Mouse (Mus musculus) midbrain, embryonic 16.5 days (tissue): ENCODE results near the gene Cfap206. TPM values are rescaled to one million over a fixed set of nuclear protein-coding genes. Genes with fewer than 3 reads are reported as not detected.
"Not testable (repeated sequence)": the region's sequence is repeated elsewhere in the genome, so short reads cannot be mapped to it uniquely, and the experiment has no call there.

ENCODE experiments used
- ATAC-seq: fragments of 200-750 bp; cut with Nextera tagmentation; 2 replicates; pipeline ENCODE4 v1.8.0; 2017; ENCODE audit warnings: moderate TSS enrichment
- H3K27ac ChIP-seq: fragments of 300-500 bp; sonication (generic); 2 replicates; pipeline ENCODE4 v1.5.1; 2014; ENCODE audit warnings: mild to moderate bottlenecking, low read length, mixed read lengths
- H3K27me3 ChIP-seq: fragments of 300-500 bp; sonication (generic); 2 replicates; pipeline ENCODE4 v1.6.1; 2014; ENCODE audit warnings: low read depth, low read length, mixed read lengths; ENCODE audit not compliant: control insufficient read depth, insufficient read depth
- H3K36me3 ChIP-seq: fragments of 300-500 bp; sonication (generic); 2 replicates; pipeline ENCODE4 v1.6.1; 2014; ENCODE audit warnings: mild to moderate bottlenecking, low read length, moderate library complexity, mixed read lengths; ENCODE audit not compliant: control insufficient read depth, insufficient read depth
- H3K4me1 ChIP-seq: fragments of 300-500 bp; sonication (generic); 2 replicates; pipeline ENCODE4 v1.6.1; 2014; ENCODE audit warnings: mild to moderate bottlenecking, low read length, mixed read lengths; ENCODE audit not compliant: control insufficient read depth, insufficient read depth
- H3K4me2 ChIP-seq: fragments of 300-500 bp; sonication (generic); 2 replicates; pipeline ENCODE4 v1.6.1; 2014; ENCODE audit warnings: mild to moderate bottlenecking, low read length, mixed read lengths
- H3K4me3 ChIP-seq: fragments of 300-500 bp; sonication (generic); 2 replicates; pipeline ENCODE4 v1.5.1; 2014; ENCODE audit warnings: low read depth, mild to moderate bottlenecking, low read length, moderate library complexity, mixed read lengths
- H3K9ac ChIP-seq: fragments of 300-500 bp; sonication (generic); 2 replicates; pipeline ENCODE4 v1.6.1; 2014; ENCODE audit warnings: low read depth, low read length, mixed read lengths
- H3K9me3 ChIP-seq: fragments of 300-500 bp; sonication (generic); replicated peaks from 2 replicates; pipeline ENCODE4 v1.6.1; 2014; ENCODE audit warnings: mild to moderate bottlenecking, low read length, mixed read lengths; ENCODE audit not compliant: control insufficient read depth, poor library complexity, severe bottlenecking
- WGBS: fragments of 180-500 bp; shearing (Covaris S2); extraction: QIAGEN DNeasy Blood & Tissue Kit; methylation state at CpG from one replicate; pipeline ENCODE4 v1.1.7; 2014; 5-methylcytosine and 5-hydroxymethylcytosine counted together
- polyA plus RNA-seq: library from polyadenylated mRNA; unstranded; fragments of >200 nt; fragmentation: Nextera tagmentation; extraction: Ambion mirVana; gene quantifications from 2 replicates; pipeline ENCODE4 v1.2.1, GENCODE M21; 2015

Cfap206 gene
- 3.4 and 4.1 TPM in 2 replicates for polyA plus RNA-seq

DNA sequence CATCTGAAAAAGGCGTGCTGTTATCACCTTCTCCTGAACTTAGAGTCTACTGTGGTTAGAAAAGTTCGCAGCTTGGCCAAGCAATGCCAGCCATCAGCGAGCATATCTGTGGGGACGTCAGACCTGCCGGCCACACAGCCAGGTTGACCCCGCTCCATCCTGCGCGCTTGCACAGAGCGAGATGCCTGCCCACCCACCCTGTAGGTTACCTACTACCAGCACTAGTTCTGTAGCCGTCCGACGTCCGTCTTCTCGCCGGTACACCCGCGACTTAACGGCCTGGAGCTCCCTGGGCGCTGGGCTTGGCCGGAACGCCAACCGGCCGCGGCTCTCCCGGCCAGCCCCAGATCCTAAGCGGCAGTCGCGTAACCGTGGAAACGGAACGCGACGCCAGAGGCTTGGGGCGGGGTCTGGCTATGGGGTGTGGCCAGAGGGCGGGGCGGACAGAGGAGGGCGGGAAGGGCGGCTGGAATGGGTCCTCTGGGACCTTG is at the start of gene Cfap206:
Gene Cfap206, minus strand, starts transcription at position 356 of the 491 bp plus-strand sequence.
- no peaks in the 10 kb centered on the region for H3K9me3 ChIP-seq
- ATAC-seq: peak; percentile 94
- peak within 1 kb of the TSS; percentile 95 for H3K4me2 ChIP-seq
- H3K36me3 ChIP-seq: no peaks in the 10 kb centered on the region
- no peaks in the 10 kb centered on the region; the same call in 1 of the 2 replicates for H3K4me1 ChIP-seq
- peak within 1 kb of the TSS; percentile 66 for H3K9ac ChIP-seq
- under 1% methylated on average over 38 of the region's 38 CpGs for WGBS
- H3K27me3 ChIP-seq: no peaks in the 10 kb centered on the region
- peak within 1 kb of the TSS; percentile 57 for H3K4me3 ChIP-seq
- no peak within 1 kb of the TSS for H3K27ac ChIP-seq

DNA sequence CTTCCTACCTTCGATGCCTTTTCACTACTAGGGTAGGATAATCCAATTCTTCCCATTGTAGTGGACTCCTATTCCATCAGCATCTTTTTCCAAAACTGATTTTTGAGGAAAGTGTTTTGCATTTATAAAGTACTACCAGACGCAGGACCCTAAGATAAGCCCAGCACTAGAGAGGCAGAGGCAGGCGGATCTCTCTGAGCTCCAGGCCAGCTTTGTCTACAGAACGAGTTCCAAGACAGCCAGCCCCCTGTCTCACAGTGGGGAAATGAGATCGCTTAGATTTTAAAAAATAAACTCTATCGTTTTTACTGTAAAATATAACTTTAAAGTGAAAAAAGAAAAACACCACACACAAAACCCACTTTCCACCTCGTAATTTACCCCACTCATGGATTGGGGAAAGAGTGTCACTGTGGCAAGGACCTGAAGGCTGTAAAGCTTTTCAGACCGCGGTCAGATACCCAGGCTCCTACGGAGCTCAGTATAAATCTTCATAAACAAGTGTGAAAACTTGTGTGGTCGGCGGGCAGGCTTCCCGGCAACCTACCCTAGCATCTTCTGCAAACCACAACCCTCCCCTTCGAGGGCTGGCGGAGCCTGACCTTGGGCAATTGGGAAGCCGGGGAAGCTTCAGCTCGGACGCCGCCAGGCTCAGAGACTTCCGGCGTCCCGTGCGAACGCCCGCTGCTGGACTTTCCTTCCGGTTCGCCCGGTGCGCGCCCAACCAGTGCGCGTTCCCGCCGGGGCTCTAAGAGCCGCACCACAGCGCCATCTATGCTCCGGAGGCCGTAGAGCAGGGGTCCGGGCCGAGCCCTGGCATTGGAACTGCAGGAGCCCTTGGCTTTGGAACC is 47.9 kb upstream of the Cfap206 start, which contains the start of gene Smim8:
Gene Smim8, minus strand, starts transcription at position 747 of the 851 bp plus-strand sequence.
- H3K27me3 ChIP-seq: no peaks in the 10 kb centered on the region
- WGBS: 5% methylated on average over 40 of the region's 40 CpGs
- H3K4me3 ChIP-seq: peak within 1 kb of the TSS; percentile 61
- H3K9me3 ChIP-seq: no peaks in the 10 kb centered on the region
- peak within 1 kb of the TSS; percentile 83 for H3K27ac ChIP-seq
- H3K4me2 ChIP-seq: peak within 1 kb of the TSS; percentile 91
- H3K4me1 ChIP-seq: peaks cover 6% of the 10 kb centered on the region; the same call in 1 of the 2 replicates
- peak; percentile 97 for ATAC-seq
- no peaks in the 10 kb centered on the region for H3K36me3 ChIP-seq
- H3K9ac ChIP-seq: peak within 1 kb of the TSS; percentile 58

DNA sequence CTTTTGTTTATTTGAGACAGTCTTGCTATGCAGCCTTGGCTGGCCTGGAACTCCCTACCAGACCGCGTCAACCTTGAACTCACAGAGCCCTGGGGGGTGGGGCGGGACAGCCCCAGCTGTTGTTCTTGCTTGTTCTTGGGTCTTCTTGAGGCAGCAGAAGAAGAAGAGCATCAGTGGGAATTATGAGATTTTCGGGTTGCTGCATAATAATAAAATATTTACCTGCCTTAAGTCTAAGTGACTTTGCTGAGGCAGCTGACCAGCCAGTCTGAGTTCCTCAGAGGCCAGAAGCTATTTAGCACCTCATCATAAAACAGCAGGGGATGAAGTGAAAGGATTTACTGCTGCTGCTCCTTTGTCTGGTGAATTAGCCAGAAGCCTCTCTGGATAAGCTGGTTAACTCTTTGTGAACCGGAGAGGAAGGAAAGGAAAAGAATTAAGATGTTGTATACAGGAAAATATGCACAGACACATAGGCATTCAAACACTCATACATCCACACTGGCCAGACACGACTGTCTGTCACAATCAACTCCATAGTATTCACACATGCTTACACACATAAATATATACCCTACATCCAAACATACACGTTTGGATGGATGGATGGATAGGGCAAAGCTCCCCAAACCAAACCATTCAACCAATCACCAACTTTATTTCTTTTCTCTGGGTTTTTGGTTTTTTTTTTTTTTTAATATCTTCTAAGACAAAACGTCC is 41.8 kb upstream of the Cfap206 start:
- peaks cover 5% of the 10 kb centered on the region; the same call in 1 of the 2 replicates for H3K36me3 ChIP-seq
- H3K9ac ChIP-seq: no peak overlapping the region
- no peaks in the 10 kb centered on the region for H3K27me3 ChIP-seq
- no peak overlapping the region for H3K4me3 ChIP-seq
- ATAC-seq: no peak
- no peak overlapping the region for H3K4me2 ChIP-seq
- no peak overlapping the region for H3K27ac ChIP-seq
- no peaks in the 10 kb centered on the region for H3K9me3 ChIP-seq
- H3K4me1 ChIP-seq: no peaks in the 10 kb centered on the region
- WGBS: 6% methylated on average over 8 of the region's 8 CpGs

DNA sequence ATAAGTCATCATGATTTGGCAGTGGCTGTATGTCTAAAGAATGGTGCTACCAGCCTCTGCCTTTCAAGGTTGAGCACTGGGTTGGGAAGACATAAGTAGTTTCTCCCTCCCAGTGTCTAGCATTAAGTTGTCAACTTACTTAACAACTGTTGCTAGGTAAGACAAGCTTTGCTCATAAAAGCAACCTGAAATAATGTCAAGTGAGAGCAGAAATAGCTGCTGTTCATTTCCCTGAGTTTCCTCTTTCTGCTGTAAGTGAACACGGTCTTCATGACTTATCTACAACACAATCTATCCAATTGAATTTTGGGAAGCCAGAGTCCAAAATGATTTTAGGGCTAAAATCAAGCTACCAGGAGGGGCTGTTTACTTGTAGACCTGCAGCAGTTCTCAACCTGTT is 26.2 kb upstream of the Cfap206 start, which contains the start of gene Gm136:
Gene Gm136, minus strand, starts transcription at position 101 of the 400 bp plus-strand sequence.
- no peak for ATAC-seq
- Histone ChIP-seq H3K4me1 (no peaks in the 10 kb centered on the region), H3K9ac (no peak within 1 kb of the TSS), H3K9me3 (no peaks in the 10 kb centered on the region), H3K4me2 (no peak within 1 kb of the TSS), H3K27me3 (no peaks in the 10 kb centered on the region), H3K27ac (no peak within 1 kb of the TSS), H3K36me3 (no peaks in the 10 kb centered on the region), H3K4me3 (no peak within 1 kb of the TSS)
- WGBS: 79% methylated on average over 1 of the region's 1 CpGs

DNA sequence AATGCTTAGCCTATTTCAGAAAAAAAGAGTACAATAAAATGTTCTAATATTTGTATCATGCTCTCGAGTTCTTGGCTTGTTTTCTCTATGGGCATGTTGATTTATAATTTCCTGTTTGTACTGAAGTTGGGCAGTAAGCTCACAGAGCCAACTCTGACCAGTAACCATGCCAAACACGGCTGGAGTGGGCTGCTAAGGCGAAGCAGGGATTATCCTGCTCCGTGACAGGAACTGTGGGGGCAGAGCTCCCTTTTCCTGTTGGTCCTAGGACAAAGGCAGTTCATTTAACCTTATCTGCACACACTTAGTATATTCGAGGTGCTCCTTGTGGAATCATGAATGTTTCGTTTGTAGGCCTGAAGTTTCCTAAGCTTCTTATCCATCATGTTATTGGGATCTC is 19.2 kb upstream of the Cfap206 start:
- H3K9me3 ChIP-seq: no peaks in the 10 kb centered on the region
- H3K4me3 ChIP-seq: no peak overlapping the region
- WGBS: 50% methylated on average over 6 of the region's 6 CpGs
- no peak overlapping the region for H3K9ac ChIP-seq
- no peak for ATAC-seq
- no peaks in the 10 kb centered on the region for H3K27me3 ChIP-seq
- no peak overlapping the region for H3K4me2 ChIP-seq
- H3K36me3 ChIP-seq: no peaks in the 10 kb centered on the region
- H3K27ac ChIP-seq: no peak overlapping the region
- no peaks in the 10 kb centered on the region for H3K4me1 ChIP-seq

DNA sequence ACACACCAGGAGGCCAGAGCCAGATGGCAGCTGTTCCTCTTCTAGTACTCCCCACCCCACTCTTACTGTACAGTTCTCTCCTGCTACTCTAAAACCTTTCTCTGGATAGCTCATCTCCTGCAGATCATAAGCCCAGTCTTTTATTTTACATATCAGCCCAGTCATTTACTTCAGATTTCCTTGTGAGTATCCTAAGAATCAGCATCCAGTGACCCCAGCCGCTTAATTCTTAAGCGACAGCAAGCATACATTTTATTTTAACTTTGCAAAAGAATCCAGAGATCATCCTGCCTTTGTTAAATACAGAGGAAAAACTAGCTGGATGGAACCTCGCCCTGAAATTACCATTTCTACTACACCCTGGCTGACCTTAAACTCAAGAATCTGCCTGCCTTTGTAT is 4.5 kb upstream of the Cfap206 start:
- no peak overlapping the region for H3K4me3 ChIP-seq
- H3K4me1 ChIP-seq: no peaks in the 10 kb centered on the region; the same call in 1 of the 2 replicates
- WGBS: 75% methylated on average over 3 of the region's 3 CpGs
- no peak overlapping the region for H3K27ac ChIP-seq
- no peaks in the 10 kb centered on the region for H3K36me3 ChIP-seq
- H3K9ac ChIP-seq: no peak overlapping the region
- H3K27me3 ChIP-seq: no peaks in the 10 kb centered on the region
- ATAC-seq: no peak
- no peaks in the 10 kb centered on the region for H3K9me3 ChIP-seq
- no peak overlapping the region for H3K4me2 ChIP-seq

DNA sequence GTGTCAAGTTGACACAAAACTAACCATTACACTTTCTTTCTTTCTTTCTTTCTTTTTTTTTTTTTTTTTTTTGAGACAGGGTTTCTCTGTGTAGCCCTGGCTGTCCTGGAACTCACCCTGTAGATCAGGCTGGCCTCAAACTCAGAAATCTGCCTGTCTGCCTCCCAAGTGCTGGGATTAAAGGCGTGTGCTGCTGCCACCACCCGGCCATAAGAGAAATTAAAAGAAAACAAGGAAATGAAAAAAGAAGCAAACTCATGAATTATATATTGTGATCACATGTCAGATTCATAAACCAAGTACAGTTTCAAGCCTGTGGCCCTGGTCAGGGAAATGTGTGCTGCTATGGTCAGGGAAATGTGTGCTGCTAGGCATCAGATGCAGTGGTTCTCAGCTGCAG is 3.4 kb upstream of the Cfap206 start:
- H3K9ac ChIP-seq, H3K4me3 ChIP-seq, H3K4me1 ChIP-seq, H3K27me3 ChIP-seq, H3K4me2 ChIP-seq, H3K36me3 ChIP-seq, H3K9me3 ChIP-seq, ATAC-seq, H3K27ac ChIP-seq: not testable (repeated sequence)
- 35% methylated on average over 2 of the region's 2 CpGs for WGBS

DNA sequence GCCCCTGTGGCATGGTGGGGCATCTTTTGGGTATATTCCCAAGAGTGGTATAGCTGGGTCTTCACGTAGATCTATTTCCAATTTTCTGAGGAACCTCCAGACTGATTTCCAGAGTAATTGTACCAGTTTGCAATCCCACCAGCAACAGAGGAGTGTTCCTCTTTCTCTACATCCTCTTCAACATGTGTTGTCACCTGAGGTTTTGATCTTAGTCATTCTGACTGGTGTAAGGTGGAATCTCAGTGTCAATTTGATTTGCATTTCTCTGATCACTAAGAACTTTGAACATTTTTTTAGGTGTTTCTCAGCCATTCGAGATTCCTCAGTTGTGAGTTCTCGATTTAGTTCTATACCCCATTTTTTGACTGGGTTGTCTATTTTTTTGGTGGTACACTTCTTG is 4.3 kb downstream of the Cfap206 start:
- 91% methylated on average over 3 of the region's 3 CpGs for WGBS
- not testable (repeated sequence) for ATAC-seq, H3K4me3 ChIP-seq

More for the DNA sequence above, 4.3 kb downstream of the Cfap206 start:
- not testable (repeated sequence) for H3K27ac ChIP-seq, H3K9ac ChIP-seq, H3K9me3 ChIP-seq, H3K27me3 ChIP-seq, H3K4me2 ChIP-seq, H3K4me1 ChIP-seq, H3K36me3 ChIP-seq
